Mouse (Mus musculus) layer of hippocampus, adult 2 months (tissue): ENCODE measurements around the gene Tmem204. TPM values are rescaled to one million over a fixed set of nuclear protein-coding genes. Genes with fewer than 3 reads are reported as not detected.

Experiments used
- DNase-seq, 2 experiments: peaks; one replicate each; pipeline ENCODE4 v3.0.0; 2022; ENCODE audit warnings: low spot score in 2 of 2
- H3K27ac ChIP-seq: fragments of 200-600 bp; 2 replicates; pipeline ENCODE4 v1.8.1; 2022
- H3K4me3 ChIP-seq: fragments of 200-600 bp; 2 replicates; pipeline ENCODE4 v1.8.1; 2022; ENCODE audit warnings: mild to moderate bottlenecking
- CTCF ChIP-seq: fragments of 200-600 bp; conservative IDR thresholded peaks from 2 replicates; pipeline ENCODE4 v1.8.1; 2022; ENCODE audit warnings: antibody characterized with exemption, mild to moderate bottlenecking, moderate library complexity
- total RNA-seq, 2 experiments: library from RNA; stranded (reverse); gene quantifications; 2 replicates each; pipeline ENCODE4 v1.2.3; 2021

Gene Tmem204
- total RNA-seq, 2 experiments from 2014 or later = 8.2 to 8.8 TPM

- DNase-seq = no peak
- no peak for TF ChIP-seq CTCF
- H3K4me3 ChIP-seq = peak overlapping the region; percentile 50
- H3K27ac ChIP-seq = peak overlapping the region; percentile 77
Measured at GRCm38 (mm10) chr17:25080210-25080609, 3.2 kb downstream of the Tmem204 start.

- peak; percentile 56 to 66 for DNase-seq
- TF ChIP-seq CTCF = no peak
- Histone ChIP-seq H3K4me3 (peak overlapping the region; percentile 50), H3K27ac (peak overlapping the region; percentile 77)
Measured at GRCm38 (mm10) chr17:25077771-25078372, 5.5 kb downstream of the Tmem204 start.

GRCm38 (mm10) chr17:25076906-25077305, 6.5 kb downstream of the Tmem204 start:
- no peak for TF ChIP-seq CTCF
- no peak overlapping the region; the same call in 1 of the 2 replicates for H3K4me3 ChIP-seq
- no peak for DNase-seq
- peak overlapping the region; percentile 77; the same call in 1 of the 2 replicates for H3K27ac ChIP-seq

GRCm38 (mm10) chr17:25068690-25069089, 14.7 kb downstream of the Tmem204 start:
- TF ChIP-seq CTCF = no peak
- Histone ChIP-seq H3K27ac (peak overlapping the region; percentile 78; the same call in 1 of the 2 replicates), H3K4me3 (no peak overlapping the region)
- no peak for DNase-seq

GRCm38 (mm10) chr17:25067442-25067851, 15.9 kb downstream of the Tmem204 start:
- Histone ChIP-seq H3K4me3 (no peak overlapping the region), H3K27ac (peak overlapping the region; percentile 78)
- no peak for DNase-seq
- no peak for TF ChIP-seq CTCF

GRCm38 (mm10) chr17:25066595-25066994, 16.8 kb downstream of the Tmem204 start:
- TF ChIP-seq CTCF = no peak
- Histone ChIP-seq H3K27ac (peak overlapping the region; percentile 78), H3K4me3 (no peak overlapping the region)
- DNase-seq = no peak

- H3K27ac ChIP-seq = 0 out of 2 replicates have a peak overlapping the region, but pooled peaks have one; percentile 28
- DNase-seq = no peak
- no peak overlapping the region for H3K4me3 ChIP-seq
- no peak for TF ChIP-seq CTCF
Measured at GRCm38 (mm10) chr17:25065189-25065588, 18.2 kb downstream of the Tmem204 start.

- no peak for DNase-seq
- Histone ChIP-seq H3K27ac (peak overlapping the region; percentile 51), H3K4me3 (no peak overlapping the region)
- no peak for TF ChIP-seq CTCF
Measured at GRCm38 (mm10) chr17:25064351-25064750, 19.0 kb downstream of the Tmem204 start.

- Histone ChIP-seq H3K4me3 (no peak overlapping the region), H3K27ac (peak overlapping the region; percentile 51)
- DNase-seq = no peak
- no peak for TF ChIP-seq CTCF
Measured at GRCm38 (mm10) chr17:25063872-25064271, 19.5 kb downstream of the Tmem204 start.

- H3K4me3 ChIP-seq = no peak overlapping the region
- TF ChIP-seq CTCF = no peak
- no peak for DNase-seq
- H3K27ac ChIP-seq = peak overlapping the region; percentile 51
Measured at GRCm38 (mm10) chr17:25063261-25063660, 20.1 kb downstream of the Tmem204 start.

- peak; percentile 45 for TF ChIP-seq CTCF
- no peak overlapping the region for H3K27ac ChIP-seq
- DNase-seq = no peak
- no peak overlapping the region for H3K4me3 ChIP-seq
Measured at GRCm38 (mm10) chr17:25057041-25057440, 26.4 kb downstream of the Tmem204 start.

- Histone ChIP-seq H3K4me3 (no peak overlapping the region), H3K27ac (no peak overlapping the region)
- no peak for DNase-seq
- no peak for TF ChIP-seq CTCF
Measured at GRCm38 (mm10) chr17:25053274-25053673, 30.1 kb downstream of the Tmem204 start.

GRCm38 (mm10) chr17:25047143-25047542, 36.2 kb downstream of the Tmem204 start:
- Histone ChIP-seq H3K27ac (no peak overlapping the region), H3K4me3 (no peak overlapping the region)
- no peak for DNase-seq
- TF ChIP-seq CTCF = no peak

GRCm38 (mm10) chr17:25045281-25045680, 38.1 kb downstream of the Tmem204 start:
- Histone ChIP-seq H3K27ac (no peak overlapping the region), H3K4me3 (no peak overlapping the region)
- DNase-seq = no peak
- no peak for TF ChIP-seq CTCF
